Mouse (Mus musculus) forebrain, embryonic 16.5 days (tissue): ENCODE measurements around the gene Actl10. TPM values are rescaled to one million over a fixed set of nuclear protein-coding genes. Genes with fewer than 3 reads are reported as not detected.

Source experiments
- ATAC-seq: fragments of 200-750 bp; cut with Nextera tagmentation; 2 replicates; pipeline ENCODE4 v1.8.0; 2017; ENCODE audit warnings: mild to moderate bottlenecking, moderate library complexity
- H3K27ac ChIP-seq: fragments of 300-500 bp; sonication (generic); 2 replicates; pipeline ENCODE4 v1.5.1; 2014; ENCODE audit warnings: low read length, control low read depth
- H3K27me3 ChIP-seq: fragments of 300-500 bp; sonication (generic); replicated peaks from 2 replicates; pipeline ENCODE4 v1.6.1; 2014; ENCODE audit warnings: low read length; ENCODE audit not compliant: control insufficient read depth, insufficient read depth
- H3K36me3 ChIP-seq: fragments of 300-500 bp; sonication (generic); 2 replicates; pipeline ENCODE4 v1.6.1; 2014; ENCODE audit not compliant: control insufficient read depth, insufficient read depth
- H3K4me1 ChIP-seq: fragments of 300-500 bp; sonication (generic); replicated peaks from 2 replicates; pipeline ENCODE4 v1.6.1; 2014; ENCODE audit warnings: low read length; ENCODE audit not compliant: control insufficient read depth, insufficient read depth
- H3K4me2 ChIP-seq: fragments of 300-500 bp; sonication (generic); 2 replicates; pipeline ENCODE4 v1.6.1; 2014; ENCODE audit warnings: mild to moderate bottlenecking, low read length, control low read depth
- H3K4me3 ChIP-seq: fragments of 300-500 bp; sonication (generic); replicated peaks from 2 replicates; pipeline ENCODE4 v1.5.1; 2014; ENCODE audit warnings: mild to moderate bottlenecking, low read length, control low read depth
- H3K9ac ChIP-seq: fragments of 300-500 bp; sonication (generic); replicated peaks from 2 replicates; pipeline ENCODE4 v1.6.1; 2014; ENCODE audit warnings: low read depth, low read length, control low read depth
- H3K9me3 ChIP-seq: fragments of 300-500 bp; sonication (generic); 2 replicates; pipeline ENCODE4 v1.6.1; 2016; ENCODE audit warnings: low read length; ENCODE audit not compliant: control insufficient read depth
- WGBS: fragments of 180-500 bp; shearing (Covaris S2); extraction: QIAGEN DNeasy Blood & Tissue Kit; methylation state at CpG from one replicate; pipeline ENCODE4 v1.1.7; 2014; 5-methylcytosine and 5-hydroxymethylcytosine counted together
- polyA plus RNA-seq: library from polyadenylated mRNA; unstranded; fragments of >200 nt; fragmentation: Nextera tagmentation; extraction: Ambion mirVana; gene quantifications from 2 replicates; pipeline ENCODE4 v1.2.1, GENCODE M21; 2015

Gene Actl10
- polyA plus RNA-seq, 1 experiment from 2014 or later: 0.86 TPM

DNA sequence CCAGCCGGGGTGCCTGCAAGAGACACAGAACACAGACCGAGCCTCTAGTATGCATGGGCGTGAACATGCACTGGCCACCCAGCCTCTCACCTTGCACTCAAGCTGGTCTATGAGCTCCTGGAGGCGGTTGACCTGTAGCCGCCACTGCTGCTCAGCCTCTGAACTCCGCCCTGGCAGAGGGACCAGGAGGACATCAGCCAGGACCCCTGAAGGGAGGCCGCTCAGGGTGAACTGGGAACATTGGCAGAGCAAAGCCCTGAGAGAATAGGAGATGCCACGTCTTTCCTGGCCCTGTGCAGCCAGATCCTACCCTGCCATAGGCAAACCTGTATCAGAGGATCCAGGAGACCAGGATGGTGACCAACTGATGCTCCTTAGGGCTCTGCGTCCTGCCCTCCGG is 4.9 kb upstream of the Actl10 start, which contains the start of gene 1700003F12Rik:
Gene 1700003F12Rik (plus strand): TSS at position 375 of the 400 bp plus-strand sequence.
- Histone ChIP-seq H3K27ac (no peak within 1 kb of the TSS), H3K9me3 (no peaks in the 10 kb centered on the region), H3K4me2 (no peak within 1 kb of the TSS), H3K9ac (no peak within 1 kb of the TSS), H3K27me3 (no peaks in the 10 kb centered on the region; the same call in 1 of the 2 replicates), H3K36me3 (no peaks in the 10 kb centered on the region), H3K4me3 (no peak within 1 kb of the TSS), H3K4me1 (peaks cover 28% of the 10 kb centered on the region)
- ATAC-seq: no peak
- 93% methylated on average over 10 of the region's 10 CpGs for WGBS

GRCm38 (mm10) chr2:154548688-154549087 is 2.9 kb upstream of the Actl10 start:
- 54% methylated on average over 3 of the region's 3 CpGs for WGBS
- no peak overlapping the region for H3K4me2 ChIP-seq

DNA sequence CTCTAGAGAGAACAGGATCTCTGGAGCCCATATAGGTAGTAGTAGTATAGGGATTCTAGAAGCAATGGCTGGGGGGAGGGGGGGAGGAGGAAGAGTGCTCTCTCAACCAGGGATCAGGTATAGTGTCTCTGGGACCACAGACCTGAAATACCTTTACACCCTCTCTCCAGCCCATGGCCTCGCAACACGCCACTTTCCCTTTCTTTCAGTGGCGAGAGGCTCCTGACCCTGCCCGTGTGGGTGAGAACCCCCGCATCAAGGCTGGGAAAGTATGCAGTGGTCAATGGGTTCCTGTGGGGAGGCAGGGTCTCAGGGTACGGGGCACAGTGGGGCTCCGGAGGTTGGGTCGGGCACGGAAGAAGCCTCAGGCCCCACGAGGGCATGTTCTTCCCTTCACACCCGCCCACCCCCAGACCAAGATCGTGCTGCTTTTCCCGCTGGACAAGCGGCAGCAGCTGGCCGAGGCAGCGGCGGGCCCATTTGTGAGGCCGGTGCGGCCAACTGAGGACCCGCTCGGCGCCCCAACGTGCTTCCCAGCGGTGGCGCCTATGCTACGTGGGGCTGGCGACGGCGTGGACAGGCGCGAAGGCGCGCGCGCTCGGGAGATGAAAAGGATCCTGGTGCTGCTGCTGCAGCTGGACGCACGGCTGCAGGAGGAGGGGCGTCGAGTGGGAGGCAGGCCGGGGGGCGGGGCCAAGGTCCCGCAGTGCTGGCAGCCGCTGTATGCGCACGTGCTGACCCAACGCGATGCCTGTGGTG is 2.3 kb upstream of the Actl10 start:
- Histone ChIP-seq H3K27me3 (no peaks in the 10 kb centered on the region; the same call in 1 of the 2 replicates), H3K27ac (no peak overlapping the region), H3K36me3 (no peaks in the 10 kb centered on the region), H3K4me3 (peak overlapping the region; percentile 38), H3K4me1 (peaks cover 32% of the 10 kb centered on the region), H3K9ac (peak overlapping the region; percentile 55), H3K9me3 (no peaks in the 10 kb centered on the region), H3K4me2 (peak overlapping the region; percentile 74)
- ATAC-seq: peak; percentile 56
- WGBS: 3% methylated on average over 48 of the region's 48 CpGs

More at GRCm38 (mm10) chr2:154548688-154549087, 2.9 kb upstream of the Actl10 start:
- H3K4me1 ChIP-seq: peaks cover 38% of the 10 kb centered on the region
- no peaks in the 10 kb centered on the region for H3K36me3 ChIP-seq
- no peaks in the 10 kb centered on the region for H3K9me3 ChIP-seq
- no peak overlapping the region for H3K9ac ChIP-seq
- no peak overlapping the region for H3K27ac ChIP-seq
- ATAC-seq: no peak
- H3K27me3 ChIP-seq: no peaks in the 10 kb centered on the region; the same call in 1 of the 2 replicates
- no peak overlapping the region for H3K4me3 ChIP-seq

- Histone ChIP-seq H3K36me3 (no peaks in the 10 kb centered on the region), H3K9ac (peak overlapping the region; percentile 55; the same call in 1 of the 2 replicates), H3K4me2 (peak overlapping the region; percentile 74), H3K4me3 (peak overlapping the region; percentile 38), H3K27me3 (no peaks in the 10 kb centered on the region; the same call in 1 of the 2 replicates), H3K4me1 (peaks cover 31% of the 10 kb centered on the region), H3K9me3 (no peaks in the 10 kb centered on the region), H3K27ac (no peak overlapping the region)
- ATAC-seq: no peak
- 14% methylated on average over 20 of the region's 20 CpGs for WGBS
These were observed 1.7 kb upstream of the Actl10 start for GRCm38 (mm10) chr2:154549886-154550189.

- H3K36me3 ChIP-seq: no peaks in the 10 kb centered on the region
- no peaks in the 10 kb centered on the region; the same call in 1 of the 2 replicates for H3K27me3 ChIP-seq
- no peaks in the 10 kb centered on the region for H3K9me3 ChIP-seq
- no peak overlapping the region for H3K4me2 ChIP-seq
- no peak overlapping the region for H3K27ac ChIP-seq
- no peak overlapping the region for H3K4me3 ChIP-seq
- 65% methylated on average over 2 of the region's 2 CpGs for WGBS
- no peak overlapping the region for H3K9ac ChIP-seq
- peaks cover 31% of the 10 kb centered on the region for H3K4me1 ChIP-seq
- ATAC-seq: no peak
These were observed 639 bp upstream of the Actl10 start for GRCm38 (mm10) chr2:154550937-154551336.

GRCm38 (mm10) chr2:154551927-154552326 is 351 bp downstream of the Actl10 start:
- Histone ChIP-seq H3K27ac (0 out of 2 replicates have a peak overlapping the region, but pooled peaks have one; percentile 25), H3K4me3 (no peak overlapping the region), H3K4me2 (peak overlapping the region; percentile 22), H3K36me3 (no peaks in the 10 kb centered on the region), H3K9me3 (no peaks in the 10 kb centered on the region), H3K27me3 (no peaks in the 10 kb centered on the region; the same call in 1 of the 2 replicates), H3K4me1 (peaks cover 32% of the 10 kb centered on the region), H3K9ac (no peak overlapping the region)
- peak; percentile 35 for ATAC-seq
- 28% methylated on average over 21 of the region's 21 CpGs for WGBS

GRCm38 (mm10) chr2:154552424-154552907 is 890 bp downstream of the Actl10 start:
- ATAC-seq: peak; percentile 79
- H3K27ac ChIP-seq: peak overlapping the region; percentile 54
- peaks cover 37% of the 10 kb centered on the region for H3K4me1 ChIP-seq
- WGBS: 15% methylated on average over 27 of the region's 27 CpGs
- H3K4me2 ChIP-seq: peak overlapping the region; percentile 22
- H3K9me3 ChIP-seq: no peaks in the 10 kb centered on the region
- no peaks in the 10 kb centered on the region; the same call in 1 of the 2 replicates for H3K27me3 ChIP-seq
- no peak overlapping the region for H3K4me3 ChIP-seq
- H3K9ac ChIP-seq: peak overlapping the region; percentile 10; the same call in 1 of the 2 replicates
- H3K36me3 ChIP-seq: no peaks in the 10 kb centered on the region

- Histone ChIP-seq H3K27ac (no peak overlapping the region), H3K4me1 (peaks cover 37% of the 10 kb centered on the region), H3K9ac (no peak overlapping the region), H3K4me2 (no peak overlapping the region), H3K9me3 (no peaks in the 10 kb centered on the region), H3K4me3 (no peak overlapping the region), H3K27me3 (no peaks in the 10 kb centered on the region; the same call in 1 of the 2 replicates), H3K36me3 (no peaks in the 10 kb centered on the region)
- no peak for ATAC-seq
- WGBS: 77% methylated on average over 6 of the region's 6 CpGs
These were observed 3.7 kb downstream of the Actl10 start for GRCm38 (mm10) chr2:154555235-154555634.

DNA sequence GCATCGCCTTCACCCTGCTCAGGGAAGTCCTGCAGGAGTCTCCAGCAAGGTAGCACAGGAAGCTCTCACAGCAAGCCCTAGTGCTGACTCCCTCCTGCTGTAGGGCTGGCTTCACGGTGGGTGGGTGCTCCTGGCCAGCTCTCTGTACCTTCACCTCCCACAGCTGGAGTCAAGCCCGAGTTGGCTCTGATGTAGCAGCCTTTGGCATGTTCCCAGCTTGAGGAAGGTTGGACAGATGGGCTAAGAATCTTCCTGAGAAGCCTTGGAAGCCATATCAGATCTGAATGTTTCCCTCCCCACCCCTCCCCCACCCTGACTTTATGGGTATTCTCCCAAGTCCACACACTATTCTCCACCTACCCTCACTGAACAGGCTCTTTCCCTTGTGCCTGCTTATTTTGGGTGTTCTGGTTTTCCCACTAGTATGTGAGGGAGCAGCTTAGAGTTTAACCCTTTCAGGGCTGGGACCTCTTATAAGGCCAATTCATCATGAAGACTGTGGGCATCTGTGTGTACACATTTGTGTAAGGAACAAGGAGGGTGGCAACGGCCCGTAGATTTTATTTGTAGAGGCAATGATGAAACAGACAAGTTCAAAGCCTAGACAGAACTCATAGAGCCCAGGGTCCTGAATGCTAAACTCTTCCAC is 5.7 kb downstream of the Actl10 start:
- H3K9me3 ChIP-seq: no peaks in the 10 kb centered on the region
- no peaks in the 10 kb centered on the region for H3K36me3 ChIP-seq
- WGBS: 39% methylated on average over 5 of the region's 5 CpGs
- ATAC-seq: no peak
- peaks cover 26% of the 10 kb centered on the region for H3K4me1 ChIP-seq
- H3K4me2 ChIP-seq: peak overlapping the region; percentile 66
- no peak overlapping the region for H3K27ac ChIP-seq
- no peaks in the 10 kb centered on the region for H3K27me3 ChIP-seq
- H3K9ac ChIP-seq: no peak overlapping the region
- no peak overlapping the region for H3K4me3 ChIP-seq
